Mouse (Mus musculus): ENCODE results near the gene Olfr1039. TPM values are rescaled to one million over a fixed set of nuclear protein-coding genes. Genes with fewer than 3 reads are reported as not detected.
"Not testable (repeated sequence)": the region's sequence is repeated elsewhere in the genome, so short reads cannot be mapped to it uniquely, and the experiment has no call there.

Olfr1039 gene
- not detected in 2 replicates for polyA plus RNA-seq (2014; fragmentation: Nextera tagmentation; extraction: Ambion mirVana)

- Histone ChIP-seq H3K9me3 (ENCODE audit: control insufficient read depth, low read length) (no peaks in the 10 kb centered on the region), H3K9ac (replicated peaks; ENCODE audit: low read depth, low read length) (no peak within 1 kb of the TSS), H3K4me1 (ENCODE audit: control insufficient read depth, insufficient read depth, low read length) (no peaks in the 10 kb centered on the region), H3K27me3 (ENCODE audit: control insufficient read depth, insufficient read depth, low read length) (no peaks in the 10 kb centered on the region), H3K27ac (ENCODE audit: low read depth, low read length) (no peak within 1 kb of the TSS), H3K4me3 (ENCODE audit: low read depth, low read length) (no peak within 1 kb of the TSS), H3K36me3 (ENCODE audit: control insufficient read depth, insufficient read depth, low read length) (no peaks in the 10 kb centered on the region), H3K4me2 (ENCODE audit: low read depth, low read length) (no peak within 1 kb of the TSS)
- WGBS = 96% methylated on average over 1 of the region's 1 CpGs
- no peak for ATAC-seq (ENCODE audit: low read depth)
Measured at GRCm38 (mm10) chr2:86135828-86136227, at the start of gene Olfr1039. Gene Olfr1039, minus strand, starts transcription at chr2:86135928.

GRCm38 (mm10) chr2:86179950-86180349 is 44.2 kb upstream of the Olfr1039 start:
- no peak overlapping the region for H3K4me2 ChIP-seq (ENCODE audit: low read depth, low read length)
- H3K27me3 ChIP-seq (ENCODE audit: control insufficient read depth, insufficient read depth, low read length) = no peaks in the 10 kb centered on the region
- no peaks in the 10 kb centered on the region for H3K36me3 ChIP-seq (ENCODE audit: control insufficient read depth, insufficient read depth, low read length)
- 82% methylated on average over 3 of the region's 3 CpGs for WGBS
- no peak for ATAC-seq (ENCODE audit: low read depth)
- H3K9me3 ChIP-seq (ENCODE audit: control insufficient read depth, low read length) = no peaks in the 10 kb centered on the region
- H3K4me3 ChIP-seq (ENCODE audit: low read depth, low read length) = no peak overlapping the region
- no peaks in the 10 kb centered on the region for H3K4me1 ChIP-seq (ENCODE audit: control insufficient read depth, insufficient read depth, low read length)
- no peak overlapping the region for H3K27ac ChIP-seq (ENCODE audit: low read depth, low read length)
- no peak overlapping the region for H3K9ac ChIP-seq (replicated peaks; ENCODE audit: low read depth, low read length)

- H3K27me3 ChIP-seq (ENCODE audit: control insufficient read depth, insufficient read depth, low read length) = no peaks in the 10 kb centered on the region
- H3K4me3 ChIP-seq (ENCODE audit: low read depth, low read length) = no peak within 1 kb of the TSS
- no peak within 1 kb of the TSS for H3K9ac ChIP-seq (replicated peaks; ENCODE audit: low read depth, low read length)
- H3K4me1 ChIP-seq (ENCODE audit: control insufficient read depth, insufficient read depth, low read length) = no peaks in the 10 kb centered on the region
- H3K4me2 ChIP-seq (ENCODE audit: low read depth, low read length) = no peak within 1 kb of the TSS
- no peak for ATAC-seq (ENCODE audit: low read depth)
- no peaks in the 10 kb centered on the region for H3K36me3 ChIP-seq (ENCODE audit: control insufficient read depth, insufficient read depth, low read length)
- H3K27ac ChIP-seq (ENCODE audit: low read depth, low read length) = no peak within 1 kb of the TSS
- H3K9me3 ChIP-seq (ENCODE audit: control insufficient read depth, low read length) = no peaks in the 10 kb centered on the region
Measured at GRCm38 (mm10) chr2:86177720-86178119, 42.0 kb upstream of the Olfr1039 start, which contains the start of gene Olfr1044. Gene Olfr1044, minus strand, starts transcription at chr2:86177820.

- H3K36me3 ChIP-seq (ENCODE audit: control insufficient read depth, insufficient read depth, low read length); H3K9me3 ChIP-seq (ENCODE audit: control insufficient read depth, low read length); H3K27ac ChIP-seq (ENCODE audit: low read depth, low read length); H3K4me3 ChIP-seq (ENCODE audit: low read depth, low read length); H3K9ac ChIP-seq (replicated peaks; ENCODE audit: low read depth, low read length); ATAC-seq (ENCODE audit: low read depth); H3K27me3 ChIP-seq (ENCODE audit: control insufficient read depth, insufficient read depth, low read length); H3K4me2 ChIP-seq (ENCODE audit: low read depth, low read length); H3K4me1 ChIP-seq (ENCODE audit: control insufficient read depth, insufficient read depth, low read length): not testable (repeated sequence)
- 81% methylated on average over 7 of the region's 7 CpGs for WGBS
Measured at GRCm38 (mm10) chr2:86175422-86175821, 39.7 kb upstream of the Olfr1039 start.

- no peak within 1 kb of the TSS for H3K27ac ChIP-seq (ENCODE audit: low read depth, low read length)
- WGBS = 95% methylated on average over 2 of the region's 2 CpGs
- H3K4me3 ChIP-seq (ENCODE audit: low read depth, low read length) = no peak within 1 kb of the TSS
- H3K9ac ChIP-seq (replicated peaks; ENCODE audit: low read depth, low read length) = no peak within 1 kb of the TSS
- H3K4me2 ChIP-seq (ENCODE audit: low read depth, low read length) = no peak within 1 kb of the TSS
- H3K27me3 ChIP-seq (ENCODE audit: control insufficient read depth, insufficient read depth, low read length) = no peaks in the 10 kb centered on the region
- no peak for ATAC-seq (ENCODE audit: low read depth)
- H3K9me3 ChIP-seq (ENCODE audit: control insufficient read depth, low read length) = no peaks in the 10 kb centered on the region
- H3K36me3 ChIP-seq (ENCODE audit: control insufficient read depth, insufficient read depth, low read length) = no peaks in the 10 kb centered on the region
- no peaks in the 10 kb centered on the region for H3K4me1 ChIP-seq (ENCODE audit: control insufficient read depth, insufficient read depth, low read length)
Measured at GRCm38 (mm10) chr2:86167422-86167821, 31.7 kb upstream of the Olfr1039 start, which contains the start of gene Olfr1043. Gene Olfr1043, minus strand, starts transcription at chr2:86167522.

GRCm38 (mm10) chr2:86161738-86162137 is 26.0 kb upstream of the Olfr1039 start, which contains the start of gene Olfr1042:
Gene Olfr1042, minus strand, starts transcription at chr2:86161838.
- no peak within 1 kb of the TSS for H3K9ac ChIP-seq (replicated peaks; ENCODE audit: low read depth, low read length)
- no peak within 1 kb of the TSS for H3K4me2 ChIP-seq (ENCODE audit: low read depth, low read length)
- no peak within 1 kb of the TSS for H3K4me3 ChIP-seq (ENCODE audit: low read depth, low read length)
- no peaks in the 10 kb centered on the region for H3K27me3 ChIP-seq (ENCODE audit: control insufficient read depth, insufficient read depth, low read length)
- ATAC-seq (ENCODE audit: low read depth) = no peak
- H3K9me3 ChIP-seq (ENCODE audit: control insufficient read depth, low read length) = no peaks in the 10 kb centered on the region
- no peaks in the 10 kb centered on the region for H3K4me1 ChIP-seq (ENCODE audit: control insufficient read depth, insufficient read depth, low read length)
- 92% methylated on average over 2 of the region's 2 CpGs for WGBS
- H3K36me3 ChIP-seq (ENCODE audit: control insufficient read depth, insufficient read depth, low read length) = no peaks in the 10 kb centered on the region
- H3K27ac ChIP-seq (ENCODE audit: low read depth, low read length) = no peak within 1 kb of the TSS

- Histone ChIP-seq H3K36me3 (ENCODE audit: control insufficient read depth, insufficient read depth, low read length) (no peaks in the 10 kb centered on the region), H3K4me1 (ENCODE audit: control insufficient read depth, insufficient read depth, low read length) (no peaks in the 10 kb centered on the region), H3K9me3 (ENCODE audit: control insufficient read depth, low read length) (no peaks in the 10 kb centered on the region), H3K4me2 (ENCODE audit: low read depth, low read length) (no peak within 1 kb of the TSS), H3K4me3 (ENCODE audit: low read depth, low read length) (no peak within 1 kb of the TSS), H3K27ac (ENCODE audit: low read depth, low read length) (no peak within 1 kb of the TSS), H3K27me3 (ENCODE audit: control insufficient read depth, insufficient read depth, low read length) (no peaks in the 10 kb centered on the region), H3K9ac (replicated peaks; ENCODE audit: low read depth, low read length) (no peak within 1 kb of the TSS)
- no peak for ATAC-seq (ENCODE audit: low read depth)
- WGBS = 72% methylated on average over 1 of the region's 1 CpGs
Measured at GRCm38 (mm10) chr2:86146632-86147031, 10.9 kb upstream of the Olfr1039 start, which contains the start of gene Olfr1040. Gene Olfr1040, minus strand, starts transcription at chr2:86146732.

- Histone ChIP-seq H3K4me1 (ENCODE audit: control insufficient read depth, insufficient read depth, low read length) (no peaks in the 10 kb centered on the region), H3K9ac (replicated peaks; ENCODE audit: low read depth, low read length) (no peak within 1 kb of the TSS), H3K27ac (ENCODE audit: low read depth, low read length) (no peak within 1 kb of the TSS), H3K4me2 (ENCODE audit: low read depth, low read length) (no peak within 1 kb of the TSS), H3K4me3 (ENCODE audit: low read depth, low read length) (no peak within 1 kb of the TSS), H3K36me3 (ENCODE audit: control insufficient read depth, insufficient read depth, low read length) (no peaks in the 10 kb centered on the region), H3K27me3 (ENCODE audit: control insufficient read depth, insufficient read depth, low read length) (no peaks in the 10 kb centered on the region), H3K9me3 (ENCODE audit: control insufficient read depth, low read length) (no peaks in the 10 kb centered on the region)
- 91% methylated on average over 2 of the region's 2 CpGs for WGBS
- ATAC-seq (ENCODE audit: low read depth) = no peak
Measured at GRCm38 (mm10) chr2:86087285-86087684, 48.4 kb downstream of the Olfr1039 start, which contains the start of gene Olfr1037. Gene Olfr1037, minus strand, starts transcription at chr2:86087385.

GRCm38 (mm10) chr2:86080478-86080877 is 55.2 kb downstream of the Olfr1039 start:
- ATAC-seq (ENCODE audit: low read depth); H3K36me3 ChIP-seq (ENCODE audit: control insufficient read depth, insufficient read depth, low read length); H3K4me1 ChIP-seq (ENCODE audit: control insufficient read depth, insufficient read depth, low read length); H3K9me3 ChIP-seq (ENCODE audit: control insufficient read depth, low read length); H3K4me3 ChIP-seq (ENCODE audit: low read depth, low read length); H3K27ac ChIP-seq (ENCODE audit: low read depth, low read length); H3K27me3 ChIP-seq (ENCODE audit: control insufficient read depth, insufficient read depth, low read length); H3K4me2 ChIP-seq (ENCODE audit: low read depth, low read length); H3K9ac ChIP-seq (replicated peaks; ENCODE audit: low read depth, low read length): not testable (repeated sequence)
- 87% methylated on average over 1 of the region's 1 CpGs for WGBS
